ENCODE assay signal across 11 mouse cellular contexts in the genomic region with DNA sequence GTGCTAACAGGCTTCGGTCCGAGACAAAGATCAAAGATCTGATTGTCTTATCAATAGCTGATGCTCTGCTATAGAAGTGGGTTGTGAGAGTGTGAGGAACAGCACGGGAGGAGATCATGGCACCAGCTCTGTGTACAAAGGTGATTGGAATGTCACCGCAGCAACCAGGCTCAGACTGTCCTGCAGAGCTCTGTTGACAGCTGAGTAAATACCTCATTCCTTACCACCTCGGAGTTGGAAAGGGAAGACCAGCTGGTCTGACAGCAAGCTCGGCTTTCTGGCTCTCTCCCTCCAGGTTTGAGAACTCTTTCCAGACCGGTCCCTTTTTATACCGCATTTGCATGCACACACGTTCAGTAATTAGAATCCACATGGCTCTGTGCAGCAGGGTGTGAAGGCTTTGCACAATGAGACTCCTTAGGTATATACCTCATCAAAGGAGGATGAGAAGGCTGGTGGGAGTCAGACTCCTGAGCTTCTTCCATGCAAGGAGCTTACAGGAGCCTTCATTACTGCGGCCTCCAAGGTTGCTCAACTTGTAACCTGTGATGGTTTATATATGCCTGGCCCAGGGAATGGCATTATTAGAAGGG. TPM values are rescaled to one million over a fixed set of nuclear protein-coding genes. Genes with fewer than 3 reads are reported as not detected.
DNase-seq lines count a peak whose midpoint lies in the region; ATAC-seq and TF ChIP-seq lines count a peak whose summit lies in the region.
"Had no signal": no experiment of that assay in that cellular context is flagged by ENCODE, and none has a peak within 500 bp of the region (broad histone marks: within the 10 kb centered on the region; RNA-seq: fewer than 3 reads in every experiment).

No protein-coding gene starts in this region.

- H3K4me2 ChIP-seq in hindbrain, embryonic 14.5 days (replicated peaks), result no peak overlapping the region
- no peak overlapping the region for H3K4me2 ChIP-seq in hindbrain, embryonic 12.5 days (replicated peaks)
- no peak overlapping the region for H3K4me2 ChIP-seq in midbrain, embryonic 15.5 days
- H3K4me2 ChIP-seq in stomach, postnatal 0 days (replicated peaks; ENCODE audit: low read depth), result no peak overlapping the region

- no peak for TF ChIP-seq EP300 in stomach, postnatal 0 days (optimal IDR thresholded peaks at IDR 0.05)

- ATAC-seq in hindbrain, embryonic 14.5 days (ENCODE audit: low FRiP score), result no peak
- ATAC-seq in hindbrain, embryonic 12.5 days (ENCODE audit: low FRiP score), result no peak
- no peak for ATAC-seq in midbrain, embryonic 15.5 days (replicated peaks)
- ATAC-seq in stomach, postnatal 0 days (ENCODE audit: low FRiP score, low TSS enrichment), result peak; percentile 42; the same call in 1 of the 2 replicates

- no peaks in the 10 kb centered on the region for H3K36me3 ChIP-seq in hindbrain, embryonic 14.5 days (replicated peaks; ENCODE audit: control insufficient read depth, insufficient read depth)
- no peaks in the 10 kb centered on the region for H3K36me3 ChIP-seq in hindbrain, embryonic 12.5 days
- no peaks in the 10 kb centered on the region for H3K36me3 ChIP-seq in midbrain, embryonic 10.5 days
- no peaks in the 10 kb centered on the region for H3K36me3 ChIP-seq in midbrain, embryonic 15.5 days (replicated peaks)
- H3K36me3 ChIP-seq in stomach, postnatal 0 days (ENCODE audit: control insufficient read depth, insufficient read depth, low read length), result no peaks in the 10 kb centered on the region

- 0 out of 2 replicates have a peak overlapping the region, but pooled peaks have one; percentile 35 for H3K27ac ChIP-seq in hindbrain, embryonic 14.5 days
- H3K27ac ChIP-seq in hindbrain, embryonic 12.5 days, result no peak overlapping the region
- no peak overlapping the region; the same call in 1 of the 2 replicates for H3K27ac ChIP-seq in midbrain, embryonic 10.5 days (replicated peaks)
- no peak overlapping the region for H3K27ac ChIP-seq in midbrain, embryonic 15.5 days
- no peak overlapping the region for H3K27ac ChIP-seq in stomach, postnatal 0 days (replicated peaks)
- H3K27ac ChIP-seq: macrophage had no signal

- no peak overlapping the region for H3K4me3 ChIP-seq in hindbrain, embryonic 14.5 days (replicated peaks; ENCODE audit: low read length)
- H3K4me3 ChIP-seq in hindbrain, embryonic 12.5 days, result no peak overlapping the region
- no peak overlapping the region for H3K4me3 ChIP-seq in midbrain, embryonic 10.5 days
- H3K4me3 ChIP-seq in midbrain, embryonic 15.5 days, result no peak overlapping the region
- no peak overlapping the region for H3K4me3 ChIP-seq in stomach, postnatal 0 days (ENCODE audit: low read depth, low read length)
- H3K4me3 ChIP-seq: erythroblast, embryonic 14.5 days had no signal

- no peak for TF ChIP-seq CTCF in stomach, postnatal 0 days (IDR thresholded peaks at IDR 0.05; ENCODE audit: low read depth)

- no peaks in the 10 kb centered on the region for H3K4me1 ChIP-seq in hindbrain, embryonic 14.5 days (replicated peaks; ENCODE audit: control insufficient read depth, insufficient read depth, low read length)
- H3K4me1 ChIP-seq in hindbrain, embryonic 12.5 days, result peaks cover 5% of the 10 kb centered on the region; the same call in 1 of the 2 replicates
- H3K4me1 ChIP-seq in midbrain, embryonic 10.5 days, result peaks cover 7% of the 10 kb centered on the region; the same call in 1 of the 2 replicates
- H3K4me1 ChIP-seq in midbrain, embryonic 15.5 days, result no peaks in the 10 kb centered on the region
- no peaks in the 10 kb centered on the region for H3K4me1 ChIP-seq in stomach, postnatal 0 days (replicated peaks; ENCODE audit: control insufficient read depth, insufficient read depth)

- H3K9me3 ChIP-seq in hindbrain, embryonic 14.5 days (ENCODE audit: control insufficient read depth, low read length), result no peaks in the 10 kb centered on the region
- 0 out of 2 replicates have a peak, but pooled peaks cover 5% of the 10 kb centered on the region for H3K9me3 ChIP-seq in hindbrain, embryonic 12.5 days (replicated peaks)
- H3K9me3 ChIP-seq in midbrain, embryonic 10.5 days (replicated peaks), result peaks cover 4% of the 10 kb centered on the region; the same call in 1 of the 2 replicates
- no peaks in the 10 kb centered on the region for H3K9me3 ChIP-seq in midbrain, embryonic 15.5 days
- no peaks in the 10 kb centered on the region for H3K9me3 ChIP-seq in stomach, postnatal 0 days (ENCODE audit: control insufficient read depth, low read length)

- 65% methylated on average over 10 of the region's 10 CpGs for WGBS in hindbrain, embryonic 14.5 days
- 59% methylated on average over 10 of the region's 10 CpGs for WGBS in hindbrain, embryonic 12.5 days
- WGBS in midbrain, embryonic 10.5 days, result 65% methylated on average over 10 of the region's 10 CpGs
- 58% methylated on average over 10 of the region's 10 CpGs for WGBS in midbrain, embryonic 15.5 days
- WGBS in stomach, postnatal 0 days, result 41% methylated on average over 10 of the region's 10 CpGs

- no peak overlapping the region for H3K9ac ChIP-seq in hindbrain, embryonic 14.5 days
- no peak overlapping the region for H3K9ac ChIP-seq in hindbrain, embryonic 12.5 days
- no peak overlapping the region for H3K9ac ChIP-seq in midbrain, embryonic 15.5 days
- H3K9ac ChIP-seq in stomach, postnatal 0 days (ENCODE audit: low read length), result no peak overlapping the region

- DNase-seq in cerebellum, postnatal 10 days, result peak; percentile 30 to 45
- no peak for DNase-seq in cerebellum, adult 9-10 months
- no peak for DNase-seq in hindbrain, embryonic 14.5 days (ENCODE audit: low spot score)
- peak; percentile 16 for DNase-seq in midbrain, embryonic 10.5 days (ENCODE audit: low spot score)
- DNase-seq in stomach, postnatal 0 days (ENCODE audit: low spot score), result no peak
- DNase-seq in adrenal gland, postnatal 25 days, result no peak
- DNase-seq: cerebellum, postnatal 25 days had no signal

- no peaks in the 10 kb centered on the region for H3K27me3 ChIP-seq in hindbrain, embryonic 14.5 days (ENCODE audit: control insufficient read depth, insufficient read depth, low read length)
- H3K27me3 ChIP-seq in hindbrain, embryonic 12.5 days, result no peaks in the 10 kb centered on the region
- no peaks in the 10 kb centered on the region for H3K27me3 ChIP-seq in midbrain, embryonic 10.5 days (ENCODE audit: low read depth, poor library complexity, severe bottlenecking)
- no peaks in the 10 kb centered on the region for H3K27me3 ChIP-seq in midbrain, embryonic 15.5 days (replicated peaks)
- H3K27me3 ChIP-seq in stomach, postnatal 0 days (ENCODE audit: control insufficient read depth, insufficient read depth, low read length), result no peaks in the 10 kb centered on the region

RNA-seq across cellular contexts. Expression of a gene that starts 9.6 kb away (rescaled TPM):
- polyA plus RNA-seq in hindbrain, embryonic 14.5 days (2014; fragmentation: Nextera tagmentation; extraction: Ambion mirVana), result 32.9 and 37.6 TPM in 2 replicates
- 46.5 and 49.7 TPM in 2 replicates for polyA plus RNA-seq in hindbrain, embryonic 12.5 days (2016; fragmentation: Nextera tagmentation; extraction: Ambion mirVana)
- polyA plus RNA-seq in midbrain, embryonic 10.5 days (2016; fragmentation: Nextera tagmentation; extraction: Ambion mirVana), result 21.6 and 25.7 TPM in 2 replicates
- polyA plus RNA-seq in midbrain, embryonic 15.5 days (2015; fragmentation: Nextera tagmentation; extraction: Ambion mirVana), result 34.4 and 36.1 TPM in 2 replicates
- polyA plus RNA-seq in stomach, postnatal 0 days (2015; fragmentation: Nextera tagmentation; extraction: Ambion mirVana), result 48.6 and 49.2 TPM in 2 replicates
- total RNA-seq in adrenal gland, postnatal 25 days (2021), result 6.6 and 9.6 TPM in 2 replicates
- polyA plus RNA-seq: erythroblast, embryonic 14.5 days had no signal

Comparison
In these comparisons a context has a peak if more than half of its experiments do, and no peak if none do; other contexts are left out.
1. DNase-seq: peak in cerebellum, postnatal 10 days (2 of 2) and midbrain, embryonic 10.5 days (single experiment); none in cerebellum, adult 9-10 months (single experiment), hindbrain, embryonic 14.5 days (single experiment), stomach, postnatal 0 days (single experiment) and adrenal gland, postnatal 25 days (single experiment).